Mouse (Mus musculus) E14TG2a.4 (cell line): ENCODE data around the gene Slc44a3.

Experiments used
- CTCF ChIP-seq: conservative IDR thresholded peaks from 2 replicates; pipeline ENCODE4 v1.5.1; 2014; ENCODE audit warnings: low read length
- NANOG ChIP-seq: IDR thresholded peaks from 2 replicates; pipeline ENCODE4 v1.6.1; 2014; ENCODE audit warnings: borderline replicate concordance, low read length, mixed read lengths
- POU5F1 ChIP-seq: IDR thresholded peaks from 2 replicates; pipeline ENCODE4 v1.6.1; 2014; ENCODE audit warnings: low read length, borderline replicate concordance

- TF ChIP-seq CTCF (no peak), NANOG (no peak), POU5F1 (no peak)
These were observed 45.4 kb upstream of the Slc44a3 start for GRCm38 (mm10) chr3:121577641-121578040.
